Mouse (Mus musculus) kidney, adult 2 months (tissue): Measurements from ENCODE around the gene Glmp. TPM values are rescaled to one million over a fixed set of nuclear protein-coding genes. Genes with fewer than 3 reads are reported as not detected.
"Not testable (repeated sequence)": the region's sequence is repeated elsewhere in the genome, so short reads cannot be mapped to it uniquely, and the experiment has no call there.

ENCODE experiments used
- DNase-seq: peaks from one replicate; pipeline ENCODE4 v3.0.0; 2021
- H3K27ac ChIP-seq: fragments of 200-500 bp; 2 replicates; pipeline ENCODE4 v1.5.1; 2012; ENCODE audit warnings: low read depth, low read length, control low read depth, inconsistent platforms; ENCODE audit not compliant: insufficient read depth
- H3K27me3 ChIP-seq: fragments of 200-500 bp; replicated peaks from 2 replicates; pipeline ENCODE4 v1.6.1; 2012; ENCODE audit warnings: mild to moderate bottlenecking, moderate library complexity, low read length, inconsistent platforms; ENCODE audit not compliant: control insufficient read depth, insufficient read depth
- H3K36me3 ChIP-seq: fragments of 200-500 bp; 2 replicates; pipeline ENCODE4 v1.6.1; 2012; ENCODE audit warnings: mild to moderate bottlenecking, moderate library complexity, low read length, inconsistent platforms; ENCODE audit not compliant: control insufficient read depth, insufficient read depth
- H3K4me1 ChIP-seq: fragments of 200-500 bp; 2 replicates; pipeline ENCODE4 v1.6.1; 2011; ENCODE audit warnings: low read length; ENCODE audit not compliant: control insufficient read depth, insufficient read depth
- H3K4me3 ChIP-seq: fragments of 200-500 bp; 2 replicates; pipeline ENCODE4 v1.5.1; 2011; ENCODE audit warnings: mild to moderate bottlenecking, low read depth, low read length, control low read depth; ENCODE audit not compliant: insufficient read depth
- CTCF ChIP-seq: fragments of 200-500 bp; conservative IDR thresholded peaks from 2 replicates; pipeline ENCODE4 v1.5.1; 2011; ENCODE audit warnings: low read depth, mild to moderate bottlenecking, control low read depth, low read length, moderate library complexity, mixed read lengths; ENCODE audit not compliant: insufficient read depth, insufficient read length
- POLR2A ChIP-seq: fragments of 200-500 bp; IDR thresholded peaks from one replicate; pipeline ENCODE4 v1.6.1; 2011; ENCODE audit warnings: low read depth, low read length, control low read depth
- WGBS: fragments of 180-500 bp; shearing (Covaris S2); methylation state at CpG from one replicate; pipeline ENCODE4 v1.1.7; 2018; 5-methylcytosine and 5-hydroxymethylcytosine counted together
- polyA plus RNA-seq: library from polyadenylated mRNA; depleted of rRNA; stranded (reverse); fragments of >200 nt; gene quantifications from 2 replicates; pipeline ENCODE4 v1.2.3, GENCODE M21; 2012; rRNA removed

Gene Glmp
- 426 and 429 TPM in 2 replicates for polyA plus RNA-seq

DNA sequence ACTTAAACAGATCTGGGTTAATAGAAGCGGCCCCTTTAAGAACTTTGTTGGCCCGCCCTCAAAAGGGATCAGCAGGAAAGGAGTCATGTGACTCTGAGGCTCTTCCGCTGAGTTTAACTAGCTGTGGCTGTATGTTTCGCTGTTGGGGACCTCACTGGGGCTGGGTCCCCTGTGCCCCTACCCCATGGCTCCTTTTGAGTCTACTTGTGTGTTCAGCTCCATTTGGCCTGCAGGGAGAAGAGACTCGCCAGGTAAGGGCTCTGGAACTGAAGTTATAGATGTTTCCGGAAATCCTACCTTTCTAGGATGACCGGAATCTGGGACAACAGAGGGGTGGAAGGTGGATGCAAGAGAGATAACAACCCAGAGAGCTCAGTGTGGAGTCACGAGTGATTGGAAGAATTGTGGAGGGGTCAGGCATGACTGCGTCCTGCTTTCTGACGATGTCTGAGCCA is at the start of gene Glmp:
TSS of gene Glmp (plus strand) at position 73 of the 455 bp plus-strand sequence.
- H3K4me3 ChIP-seq = peak within 1 kb of the TSS; percentile 66
- no peaks in the 10 kb centered on the region; the same call in 1 of the 2 replicates for H3K4me1 ChIP-seq
- 0% methylated on average over 10 of the region's 10 CpGs for WGBS
- TF ChIP-seq CTCF (no peak), POLR2A (no peak)
- H3K27me3 ChIP-seq = no peaks in the 10 kb centered on the region
- peak; percentile 86 for DNase-seq
- H3K27ac ChIP-seq = peak within 1 kb of the TSS; percentile 8; the same call in 1 of the 2 replicates
- H3K36me3 ChIP-seq = no peaks in the 10 kb centered on the region; the same call in 1 of the 2 replicates

DNA sequence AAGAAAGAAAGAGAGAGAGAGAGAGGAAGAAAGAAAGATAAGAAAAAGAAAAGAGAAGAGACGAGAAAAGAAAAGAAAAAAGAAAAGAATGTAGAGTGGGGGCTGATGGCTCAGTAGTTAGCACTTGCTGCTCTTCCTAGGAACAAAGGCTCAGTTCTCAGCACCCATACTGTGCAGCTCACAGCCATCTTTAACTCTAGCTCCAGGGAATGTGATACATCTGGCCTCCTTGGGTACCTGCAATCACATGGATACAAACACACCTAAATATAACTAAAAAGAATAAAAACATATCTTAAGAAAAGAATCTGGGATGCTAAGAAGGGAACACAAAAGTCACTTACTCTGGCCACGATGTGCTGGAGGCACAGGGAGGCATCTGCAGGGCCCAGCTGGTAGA is 48.7 kb upstream of the Glmp start:
- TF ChIP-seq CTCF (no peak), POLR2A (no peak)
- no peaks in the 10 kb centered on the region for H3K4me1 ChIP-seq
- no peak for DNase-seq
- WGBS = 78% methylated on average over 2 of the region's 2 CpGs
- H3K27me3 ChIP-seq = no peaks in the 10 kb centered on the region
- no peak overlapping the region for H3K4me3 ChIP-seq
- no peaks in the 10 kb centered on the region for H3K36me3 ChIP-seq
- H3K27ac ChIP-seq = no peak overlapping the region

GRCm38 (mm10) chr3:88276529-88277143 is 48.2 kb upstream of the Glmp start:
- Histone ChIP-seq H3K36me3 (no peaks in the 10 kb centered on the region), H3K27me3 (no peaks in the 10 kb centered on the region), H3K27ac (no peak overlapping the region), H3K4me3 (no peak overlapping the region), H3K4me1 (no peaks in the 10 kb centered on the region)
- peak; percentile 47 for DNase-seq
- TF ChIP-seq POLR2A = no peak
- peak; percentile 72 for TF ChIP-seq CTCF
- WGBS = 39% methylated on average over 7 of the region's 7 CpGs

DNA sequence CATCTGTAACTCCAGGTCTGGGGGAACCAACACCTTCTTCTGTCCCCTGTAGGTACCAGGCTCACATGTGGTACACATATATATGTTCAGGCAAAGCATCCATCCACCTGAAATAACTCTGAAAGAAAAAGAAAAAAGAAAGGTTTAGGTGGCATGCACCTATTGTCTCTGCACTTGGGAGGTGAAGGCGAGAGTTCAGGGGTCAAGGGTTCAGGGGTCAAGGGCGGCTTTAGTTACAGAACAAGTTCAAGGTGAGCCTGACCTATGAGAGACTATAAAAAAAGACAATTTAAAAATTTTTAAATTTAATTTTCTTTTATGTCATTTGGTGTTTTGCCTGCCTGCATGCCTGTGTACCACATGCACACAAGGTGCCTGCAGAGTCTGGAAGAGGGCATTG is 44.8 kb upstream of the Glmp start:
- WGBS = 91% methylated on average over 2 of the region's 2 CpGs
- no peak for DNase-seq
- Histone ChIP-seq H3K36me3 (no peaks in the 10 kb centered on the region), H3K27me3 (no peaks in the 10 kb centered on the region), H3K4me3 (no peak overlapping the region), H3K27ac (no peak overlapping the region), H3K4me1 (no peaks in the 10 kb centered on the region)
- no peak for TF ChIP-seq POLR2A
- TF ChIP-seq CTCF = no peak

GRCm38 (mm10) chr3:88281141-88281916 is 43.5 kb upstream of the Glmp start:
- H3K36me3 ChIP-seq, H3K27ac ChIP-seq, DNase-seq, H3K4me3 ChIP-seq, H3K4me1 ChIP-seq, H3K27me3 ChIP-seq: not testable (repeated sequence)
- WGBS = 78% methylated on average over 11 of the region's 11 CpGs

DNA sequence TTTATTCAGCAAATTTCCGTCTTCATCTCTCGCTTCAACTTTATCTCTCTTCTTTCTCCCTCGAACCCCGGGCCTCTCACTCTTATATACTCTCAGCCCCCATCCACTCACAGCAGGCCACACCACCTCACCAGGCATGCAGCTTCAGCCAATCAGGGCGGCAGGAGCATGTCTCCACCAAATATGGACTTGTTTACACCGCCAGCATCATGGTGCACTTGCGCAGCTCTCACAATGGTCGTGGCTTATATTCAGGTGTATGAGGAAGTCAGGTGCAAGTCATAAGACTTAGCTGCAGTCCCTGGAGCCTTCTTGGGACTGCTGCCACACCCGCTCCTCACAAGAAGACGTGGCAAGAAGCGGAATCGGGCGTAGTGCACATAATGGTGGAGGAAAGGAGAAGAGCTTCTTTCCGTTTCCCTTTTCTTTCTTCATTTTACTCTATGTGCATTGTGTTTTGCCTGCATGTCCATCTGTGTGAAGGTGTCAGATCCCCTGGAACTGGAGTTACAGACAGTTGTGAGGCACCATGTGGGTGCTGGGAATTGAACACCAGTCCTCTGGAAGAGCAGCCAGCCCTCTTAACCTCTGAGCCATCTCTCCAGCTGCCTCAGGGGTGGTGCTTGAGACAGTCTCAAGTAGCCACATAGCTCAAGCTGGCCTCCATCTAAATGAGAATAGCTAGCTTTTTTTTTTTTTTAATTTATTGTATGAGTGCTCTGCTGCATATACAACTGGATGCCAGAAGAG is 39.8 kb upstream of the Glmp start:
- WGBS = 96% methylated on average over 14 of the region's 14 CpGs
- H3K27me3 ChIP-seq, DNase-seq, H3K4me3 ChIP-seq, H3K4me1 ChIP-seq, H3K27ac ChIP-seq, H3K36me3 ChIP-seq: not testable (repeated sequence)

- H3K36me3 ChIP-seq, H3K27ac ChIP-seq, H3K4me1 ChIP-seq, DNase-seq, H3K27me3 ChIP-seq, H3K4me3 ChIP-seq: not testable (repeated sequence)
- WGBS = 71% methylated on average over 2 of the region's 2 CpGs
Observed at GRCm38 (mm10) chr3:88285565-88285895, 39.3 kb upstream of the Glmp start.
